Mouse (Mus musculus): ENCODE data around the gene Rtn4r.

Rtn4r gene

DNA sequence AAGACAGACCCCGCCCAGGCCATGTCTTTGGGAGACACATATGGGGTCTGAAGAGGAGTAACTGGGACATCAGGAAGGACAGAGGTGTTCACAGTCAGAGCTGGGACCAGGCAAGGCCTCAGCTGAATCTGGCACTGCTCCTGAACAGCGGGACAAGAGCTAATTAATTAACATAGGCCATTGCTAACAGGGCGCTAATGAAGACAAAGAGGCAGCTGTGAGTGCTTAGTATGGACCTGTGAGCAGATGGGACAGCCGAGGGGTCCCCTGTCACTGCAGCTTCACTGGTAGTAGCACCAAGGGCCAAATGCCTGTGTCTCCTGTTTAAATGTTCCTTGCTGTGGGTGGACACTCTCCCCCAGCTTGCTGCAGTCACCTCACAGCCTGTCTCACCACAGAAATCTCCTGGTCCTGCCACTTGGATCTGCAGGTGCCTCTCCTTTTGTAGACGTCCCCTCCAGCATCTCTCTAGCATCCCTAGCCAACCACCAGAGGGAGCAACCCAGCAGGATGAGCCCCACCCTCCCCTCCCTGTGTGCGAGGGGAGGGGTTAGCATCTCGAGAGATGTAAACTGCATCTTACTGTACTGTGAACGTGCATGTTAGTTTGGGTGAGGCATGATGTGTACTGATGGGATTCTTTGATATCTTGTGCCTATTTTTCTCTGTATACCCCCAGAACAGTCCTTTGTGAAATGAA lies 8.3 kb upstream of the Rtn4r start:
- in situ Hi-C loops (cut with MboI; ENCODE audit: low pct_unique_long_range_greater_than_20kb in 1 of 2, low sequenced_read_pairs in 2 of 2, unreplicated experiment in 1 of 2): loop anchor here in 1 of 2 experiments (5.0 kb wide), 1 partner anchor 93 kb away; no protein-coding TSS in a partner anchor

DNA sequence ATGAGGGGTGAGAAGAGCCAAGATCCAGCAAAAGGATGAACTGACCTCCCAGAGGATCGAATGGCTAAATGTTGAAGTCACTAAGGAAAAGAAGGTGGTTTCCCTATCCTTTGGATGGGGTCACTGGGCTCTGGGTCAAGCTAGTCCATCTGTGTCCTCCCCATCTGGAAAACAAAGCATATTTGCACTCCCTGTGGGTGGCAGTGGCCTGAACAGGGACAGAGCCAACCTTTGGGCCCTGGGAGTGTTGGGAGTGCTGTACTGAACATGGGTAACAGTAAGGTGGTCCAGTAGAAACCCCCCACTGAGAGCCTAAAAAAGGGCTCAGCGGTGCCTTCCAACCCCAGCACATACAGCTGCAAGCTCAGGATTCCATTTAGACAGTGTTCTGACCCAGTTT lies 4.7 kb upstream of the Rtn4r start:
- in situ Hi-C loops (cut with MboI; ENCODE audit: low pct_unique_long_range_greater_than_20kb in 1 of 2, low sequenced_read_pairs in 2 of 2, unreplicated experiment in 1 of 2): no loop called here

DNA sequence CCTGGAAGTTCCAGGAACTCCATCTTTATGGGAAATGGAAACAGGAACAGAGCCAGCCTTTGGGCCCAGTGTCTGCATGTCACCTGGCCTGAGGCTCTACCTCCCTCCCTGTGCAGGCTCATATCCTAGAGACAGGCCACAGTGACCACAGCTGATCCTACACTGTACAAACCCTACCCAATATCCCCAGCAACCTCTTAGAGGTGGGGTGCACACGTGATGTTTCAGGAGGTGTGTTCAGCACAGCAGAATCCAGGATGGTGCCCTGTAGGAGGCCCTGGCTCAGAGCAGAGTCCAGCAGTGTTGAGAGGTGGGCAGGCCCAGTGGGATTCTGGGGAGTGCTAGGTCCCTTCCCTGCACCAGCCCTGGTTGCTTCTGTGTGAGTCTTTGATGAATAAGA lies 4.0 kb upstream of the Rtn4r start:
- in situ Hi-C loops (cut with MboI; ENCODE audit: low pct_unique_long_range_greater_than_20kb in 1 of 2, low sequenced_read_pairs in 2 of 2, unreplicated experiment in 1 of 2): no loop called here

DNA sequence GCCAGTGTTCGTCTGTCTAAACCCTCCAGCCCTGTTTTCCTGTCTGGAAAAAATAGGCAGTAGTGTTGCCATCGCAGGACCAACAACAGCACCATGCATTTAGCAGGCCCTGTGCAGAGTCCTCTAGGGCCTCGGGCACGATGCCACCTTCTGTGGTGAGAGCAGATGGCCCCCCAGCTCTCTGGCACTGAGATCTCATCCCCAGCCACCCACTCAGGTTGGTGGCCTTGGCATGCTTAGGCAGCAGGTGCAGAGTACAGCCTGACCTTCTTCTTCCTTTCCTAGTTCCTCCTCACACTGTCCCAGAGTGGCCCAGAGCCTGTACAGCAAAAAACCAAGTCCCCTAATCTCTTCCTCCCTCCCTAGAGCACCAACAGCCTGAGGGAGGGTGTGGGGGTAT lies 3.4 kb upstream of the Rtn4r start:
- in situ Hi-C loops (cut with MboI; ENCODE audit: low pct_unique_long_range_greater_than_20kb in 1 of 2, low sequenced_read_pairs in 2 of 2, unreplicated experiment in 1 of 2): no loop called here

DNA sequence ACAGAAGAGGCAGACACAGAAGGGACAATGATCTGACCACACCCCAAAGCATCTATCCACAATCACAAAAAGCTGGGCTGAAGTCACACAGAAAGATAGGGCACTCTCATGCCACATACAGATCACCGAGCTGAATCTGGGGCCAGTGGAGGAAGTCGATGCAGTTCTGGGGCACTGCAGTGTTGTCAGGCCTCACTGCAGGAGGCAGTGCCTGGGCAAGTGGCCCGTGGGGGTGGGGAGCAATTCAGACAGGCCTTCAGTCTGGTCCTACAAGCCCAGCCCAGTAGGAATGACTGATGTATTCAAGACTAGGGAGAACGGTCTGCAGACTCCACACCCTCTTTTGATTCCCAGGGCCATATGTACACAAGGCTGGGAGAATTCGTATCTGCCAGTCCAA lies 2.8 kb upstream of the Rtn4r start:
- in situ Hi-C loops (cut with MboI; ENCODE audit: low pct_unique_long_range_greater_than_20kb in 1 of 2, low sequenced_read_pairs in 2 of 2, unreplicated experiment in 1 of 2): no loop called here

DNA sequence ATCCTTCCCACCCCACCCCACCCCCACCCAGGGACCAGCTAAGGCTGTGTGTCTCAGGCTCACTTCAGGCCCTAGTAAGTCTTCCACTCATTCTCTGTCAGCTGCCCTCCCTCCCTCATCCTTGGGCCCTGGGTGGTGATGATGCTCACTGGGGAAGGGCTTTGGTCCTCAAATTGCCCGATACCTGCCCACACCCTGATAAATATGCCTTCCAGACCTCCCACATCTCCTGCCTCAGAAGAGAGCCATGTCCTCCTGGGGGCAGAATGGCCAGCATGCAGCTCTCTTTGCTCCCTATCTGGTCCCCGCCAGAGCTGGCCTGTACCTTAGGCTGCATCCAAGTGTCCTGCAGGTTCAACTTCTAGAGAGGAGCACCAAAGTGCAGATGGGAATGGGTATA lies 2.3 kb upstream of the Rtn4r start:
- in situ Hi-C loops (cut with MboI; ENCODE audit: low pct_unique_long_range_greater_than_20kb in 1 of 2, low sequenced_read_pairs in 2 of 2, unreplicated experiment in 1 of 2): no loop called here

DNA sequence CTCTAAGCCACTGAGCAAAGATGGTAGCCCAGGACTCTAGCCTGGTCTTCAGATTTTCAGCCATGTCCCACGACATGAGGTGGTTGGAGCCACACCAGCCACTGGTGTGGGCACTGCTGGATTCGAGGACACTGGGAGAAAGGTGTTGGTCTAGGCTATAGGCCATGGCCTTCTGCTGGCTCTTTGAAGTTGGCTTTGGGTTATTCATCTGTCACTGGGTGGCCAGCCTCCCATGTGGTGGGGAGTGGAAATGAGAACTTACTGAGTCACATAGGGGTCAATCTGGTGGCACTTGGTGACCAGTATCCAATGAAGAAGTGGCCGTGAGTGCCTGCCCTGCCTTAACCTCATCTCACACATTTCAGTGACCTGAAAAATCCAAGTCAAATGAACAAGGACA lies 1.2 kb upstream of the Rtn4r start:
- in situ Hi-C loops (cut with MboI; ENCODE audit: low pct_unique_long_range_greater_than_20kb in 1 of 2, low sequenced_read_pairs in 2 of 2, unreplicated experiment in 1 of 2): no loop called here

DNA sequence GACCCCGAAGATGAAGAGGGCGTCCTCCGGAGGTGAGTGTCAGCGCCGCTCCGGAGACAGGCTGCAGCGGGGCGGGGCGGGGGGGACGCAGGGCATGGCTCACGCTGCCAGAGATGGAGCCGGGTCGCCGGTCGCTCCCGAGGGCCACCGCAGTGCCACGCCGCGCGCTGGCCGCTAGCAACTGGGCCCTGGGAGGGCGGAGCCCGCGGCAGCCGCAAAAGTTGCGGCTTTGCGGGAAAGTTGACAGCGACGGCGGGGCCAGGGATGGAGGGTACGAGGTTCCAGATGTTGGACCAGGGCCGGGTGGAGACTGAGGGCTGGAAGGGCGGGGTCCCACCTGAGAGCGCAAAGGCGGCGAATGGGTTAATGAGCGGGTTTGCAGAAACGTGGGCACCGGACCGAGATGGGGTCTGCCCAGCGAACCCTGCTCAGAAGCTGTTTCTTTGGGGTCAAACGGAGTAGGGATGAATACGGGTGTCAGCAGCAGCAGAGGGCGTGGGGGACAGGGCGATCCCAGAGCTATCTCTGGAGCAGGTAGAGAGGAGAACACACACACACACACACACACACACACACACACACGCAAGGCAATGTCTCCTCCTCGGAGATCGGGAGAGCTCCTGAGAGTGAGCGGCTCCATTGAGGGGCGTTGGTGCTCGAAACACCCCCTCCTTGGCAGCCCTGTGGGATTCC lies 575 bp downstream of the Rtn4r start:
- in situ Hi-C loops (cut with MboI; ENCODE audit: low pct_unique_long_range_greater_than_20kb in 1 of 2, low sequenced_read_pairs in 2 of 2, unreplicated experiment in 1 of 2): no loop called here

DNA sequence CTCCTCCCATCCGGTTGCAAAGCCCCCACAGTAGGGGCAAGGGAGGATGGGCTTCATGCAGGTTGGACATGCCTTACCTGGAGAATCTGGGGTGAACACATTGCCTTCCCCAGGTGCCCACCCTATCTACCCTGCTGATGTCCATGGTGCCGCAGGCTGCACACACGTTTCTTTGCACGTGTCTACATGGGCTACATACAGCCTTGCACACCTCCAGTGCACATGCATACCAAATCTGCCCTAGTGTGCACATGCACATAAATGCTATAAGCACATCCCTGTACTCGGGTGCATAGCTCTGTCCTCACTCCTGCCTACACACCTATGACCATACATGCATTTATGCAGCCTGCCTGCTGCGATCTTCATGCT lies 1.1 kb downstream of the Rtn4r start:
- in situ Hi-C loops (cut with MboI; ENCODE audit: low pct_unique_long_range_greater_than_20kb in 1 of 2, low sequenced_read_pairs in 2 of 2, unreplicated experiment in 1 of 2): no loop called here

DNA sequence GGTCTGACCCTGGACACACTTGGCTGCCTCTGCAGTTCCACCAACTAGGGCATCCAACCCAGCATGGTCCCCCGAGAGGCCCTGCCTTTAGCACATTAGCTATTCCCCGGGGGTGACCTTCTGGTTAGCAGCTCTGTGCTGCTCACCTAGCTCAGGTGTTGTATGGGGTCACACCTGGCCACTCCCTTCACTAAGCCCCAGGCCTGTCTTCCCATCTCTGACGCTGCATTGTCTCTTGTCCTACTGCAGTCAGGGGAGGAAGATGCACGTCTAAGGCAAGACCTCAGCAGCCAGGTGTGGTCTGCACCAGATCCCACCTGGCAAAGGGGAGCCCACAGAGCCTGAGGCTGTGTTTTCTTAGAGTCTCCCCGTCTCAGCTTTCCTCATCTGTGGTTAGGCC lies 2.0 kb downstream of the Rtn4r start:
- in situ Hi-C loops (cut with MboI; ENCODE audit: low pct_unique_long_range_greater_than_20kb in 1 of 2, low sequenced_read_pairs in 2 of 2, unreplicated experiment in 1 of 2): no loop called here

DNA sequence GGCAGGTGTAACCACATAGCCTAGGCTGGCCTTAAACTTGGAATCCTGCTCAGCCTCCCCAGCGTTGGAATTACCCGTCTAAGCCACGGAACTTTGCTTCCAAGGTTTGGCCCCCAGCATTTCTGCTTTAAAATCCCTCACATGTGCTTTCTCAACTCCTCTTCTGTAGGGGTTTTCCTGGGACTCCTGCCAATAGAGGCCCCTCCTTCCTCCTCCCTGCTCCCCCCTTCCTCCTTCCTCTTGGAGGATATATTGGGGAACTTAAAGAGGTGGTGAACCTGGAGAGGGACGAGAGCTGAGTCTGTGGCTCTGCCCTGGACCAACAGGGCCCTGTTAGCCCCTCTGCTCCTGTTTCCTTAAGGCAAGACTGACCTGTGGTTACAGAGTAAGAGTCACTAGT lies 2.8 kb downstream of the Rtn4r start:
- in situ Hi-C loops (cut with MboI; ENCODE audit: low pct_unique_long_range_greater_than_20kb in 1 of 2, low sequenced_read_pairs in 2 of 2, unreplicated experiment in 1 of 2): no loop called here

DNA sequence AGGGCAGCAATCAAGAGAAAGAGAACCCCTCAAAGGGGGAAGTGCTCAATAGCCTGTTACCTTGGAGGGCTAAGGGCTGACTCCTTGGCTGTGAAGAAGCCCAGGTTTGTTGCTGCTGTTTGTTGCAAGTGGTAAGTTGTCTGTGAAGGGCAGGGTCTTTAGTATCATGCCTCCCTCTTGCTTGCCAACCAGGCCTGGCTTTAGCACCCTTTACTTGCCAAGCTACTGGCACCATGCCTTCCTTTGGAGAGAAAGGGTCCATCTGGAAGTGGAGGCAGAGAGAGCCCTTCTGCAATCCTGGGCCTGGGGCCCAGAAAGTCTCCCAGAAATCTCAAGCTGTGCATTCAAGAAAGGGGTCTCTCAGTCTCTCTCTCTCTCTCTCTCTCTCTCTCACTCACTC lies 3.3 kb downstream of the Rtn4r start:
- in situ Hi-C loops (cut with MboI; ENCODE audit: low pct_unique_long_range_greater_than_20kb in 1 of 2, low sequenced_read_pairs in 2 of 2, unreplicated experiment in 1 of 2): no loop called here

DNA sequence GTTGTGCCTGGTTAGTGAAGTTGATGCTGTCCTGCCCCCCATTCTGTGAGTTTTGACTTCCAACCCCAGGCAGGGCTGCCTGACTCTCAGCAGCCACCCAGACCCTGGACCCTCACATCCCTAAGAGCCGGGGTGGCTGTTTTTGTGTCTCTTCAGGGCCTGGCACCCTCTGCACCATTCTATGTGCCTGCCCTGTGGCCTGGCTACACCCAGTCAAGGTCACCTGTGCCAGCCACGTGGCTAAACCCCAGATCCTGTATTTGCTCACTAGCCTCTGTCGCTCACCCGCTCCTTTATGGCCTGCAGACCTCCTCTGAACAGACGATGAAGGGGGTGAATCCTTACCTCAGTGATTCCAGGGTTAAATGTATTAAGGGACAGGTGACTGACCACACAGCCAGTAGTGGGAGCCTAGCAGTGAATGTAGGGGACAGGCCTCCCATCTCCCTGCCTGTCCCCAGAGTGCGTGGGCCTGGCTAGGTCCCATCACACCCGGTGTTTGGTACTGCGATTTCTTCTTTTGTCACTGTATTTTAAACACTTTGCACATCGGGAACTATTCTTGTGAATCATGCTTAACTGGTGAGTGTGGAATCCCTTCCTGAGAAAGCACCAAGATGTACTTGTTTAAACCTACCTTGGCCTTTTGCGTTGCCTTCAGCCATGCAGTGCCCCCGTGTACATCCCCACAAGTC lies 4.0 kb downstream of the Rtn4r start:
- in situ Hi-C loops (cut with MboI; ENCODE audit: low pct_unique_long_range_greater_than_20kb in 1 of 2, low sequenced_read_pairs in 2 of 2, unreplicated experiment in 1 of 2): no loop called here

DNA sequence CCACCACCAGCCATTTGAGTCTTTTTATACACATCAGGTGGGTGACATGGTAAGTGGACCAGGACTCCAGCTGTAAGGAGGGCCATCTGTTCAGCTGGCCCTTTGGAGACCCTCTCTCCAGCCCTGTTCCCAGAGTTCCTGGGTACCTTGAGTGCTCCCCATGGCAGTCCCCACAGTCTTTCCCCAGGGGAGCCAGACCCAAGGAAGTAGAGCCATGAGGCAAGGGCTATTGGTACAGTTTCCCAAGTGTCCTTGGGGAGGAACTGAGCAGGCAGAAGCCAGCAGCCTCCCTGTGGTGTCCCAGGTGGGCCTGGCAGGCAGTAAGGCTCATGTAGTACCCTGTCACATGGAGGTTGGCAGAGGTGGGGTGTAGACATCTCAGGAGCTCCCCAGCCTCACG lies 4.6 kb downstream of the Rtn4r start:
- in situ Hi-C loops (cut with MboI; ENCODE audit: low pct_unique_long_range_greater_than_20kb in 1 of 2, low sequenced_read_pairs in 2 of 2, unreplicated experiment in 1 of 2): no loop called here

DNA sequence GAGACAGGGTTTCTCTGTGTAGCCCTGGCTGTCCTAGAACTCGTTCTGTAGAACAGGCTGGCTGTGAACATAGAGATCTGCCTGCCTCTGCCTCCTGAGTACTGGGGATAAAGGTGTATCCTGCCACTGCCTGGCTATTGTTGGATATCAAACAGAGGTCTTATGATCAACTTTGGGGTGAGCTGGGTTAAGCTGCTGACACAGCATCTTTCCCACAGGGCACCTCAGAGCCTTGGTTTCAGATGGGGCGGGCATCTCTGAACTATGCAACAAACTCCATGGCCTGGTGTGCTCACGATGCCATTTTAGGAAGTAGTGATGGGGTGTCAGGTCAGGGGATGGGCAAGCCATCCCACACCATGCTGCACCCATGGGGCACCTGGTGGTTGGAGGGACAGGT lies 5.1 kb downstream of the Rtn4r start:
- in situ Hi-C loops (cut with MboI; ENCODE audit: low pct_unique_long_range_greater_than_20kb in 1 of 2, low sequenced_read_pairs in 2 of 2, unreplicated experiment in 1 of 2): no loop called here

DNA sequence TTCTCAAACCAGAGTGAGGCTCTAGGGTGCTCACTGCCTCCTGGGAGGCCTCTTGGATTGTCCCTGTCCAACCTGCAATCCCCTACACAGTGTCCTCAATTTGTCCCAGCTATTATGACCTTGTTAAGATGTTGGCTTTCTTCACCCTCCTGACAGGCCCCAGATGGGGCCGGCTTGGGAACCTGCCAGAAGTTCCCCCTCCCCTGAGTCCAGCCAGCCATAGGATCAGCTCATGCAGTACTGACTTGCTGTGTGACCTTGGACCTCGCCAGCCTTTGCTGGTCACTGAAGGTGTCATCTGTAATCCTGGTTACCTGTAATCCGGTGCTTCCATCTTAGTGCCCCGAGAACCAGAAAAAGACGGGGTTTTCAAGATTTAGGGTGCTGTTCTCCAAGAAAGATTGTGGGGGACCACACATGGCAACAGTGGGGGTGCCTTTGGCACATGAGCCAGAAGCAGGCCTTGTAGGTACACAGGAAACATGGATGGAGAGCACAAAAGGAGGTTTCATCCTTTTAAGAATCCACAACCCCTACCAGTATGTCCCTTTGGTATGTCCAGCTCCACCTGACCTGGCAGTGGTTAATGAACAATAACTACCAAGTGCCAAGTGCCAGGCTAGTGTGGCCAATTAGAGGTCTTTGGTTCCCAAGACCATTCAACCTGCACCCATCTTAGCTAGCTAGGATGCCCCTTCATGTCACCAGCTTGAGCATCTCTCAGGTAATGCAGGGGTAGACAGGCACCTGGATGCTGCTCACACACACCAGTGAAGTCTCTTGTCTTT lies 5.9 kb downstream of the Rtn4r start:
- in situ Hi-C loops (cut with MboI; ENCODE audit: low pct_unique_long_range_greater_than_20kb in 1 of 2, low sequenced_read_pairs in 2 of 2, unreplicated experiment in 1 of 2): no loop called here

DNA sequence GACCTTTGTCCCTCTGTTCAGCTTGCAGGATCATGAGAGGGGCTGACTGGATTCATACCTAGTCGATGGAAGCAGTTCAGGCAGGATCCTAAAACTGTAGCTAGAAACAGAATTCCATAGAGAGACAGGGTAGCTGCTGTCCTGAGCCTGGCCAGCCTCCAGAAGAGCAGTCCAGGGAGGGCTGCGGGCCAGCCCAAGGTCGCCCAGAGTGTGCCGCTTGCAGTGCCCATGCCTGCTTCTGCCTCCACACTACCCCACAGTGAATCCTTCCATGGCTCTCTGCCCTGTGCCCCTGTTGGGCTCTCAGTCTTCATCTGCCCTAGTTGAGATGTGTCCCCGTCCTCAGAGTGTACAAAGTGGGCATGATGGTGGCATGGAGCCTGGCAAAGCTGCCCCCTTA lies 7.8 kb downstream of the Rtn4r start:
- in situ Hi-C loops (cut with MboI; ENCODE audit: low pct_unique_long_range_greater_than_20kb in 1 of 2, low sequenced_read_pairs in 2 of 2, unreplicated experiment in 1 of 2): no loop called here

DNA sequence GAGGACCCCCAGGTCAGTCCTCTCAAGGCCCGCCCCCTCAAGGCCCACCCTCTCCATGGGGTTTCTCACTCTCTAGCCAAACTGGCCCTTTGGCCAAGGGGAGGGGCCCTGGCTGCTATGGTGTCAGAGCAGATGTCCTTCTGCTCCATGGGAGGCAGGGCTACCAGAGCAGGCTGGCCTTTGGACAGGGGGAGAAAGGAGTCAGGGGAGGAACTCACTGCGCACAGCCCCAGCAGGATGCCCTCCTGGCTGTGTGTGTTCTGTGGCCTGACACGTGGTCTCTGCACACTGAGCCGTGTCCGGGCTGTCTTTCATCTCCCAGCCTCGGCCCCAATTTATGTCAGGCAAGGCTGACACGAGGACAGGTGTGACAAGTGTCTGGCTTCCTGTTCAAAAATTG lies 8.6 kb downstream of the Rtn4r start:
- in situ Hi-C loops (cut with MboI; ENCODE audit: low pct_unique_long_range_greater_than_20kb in 1 of 2, low sequenced_read_pairs in 2 of 2, unreplicated experiment in 1 of 2): no loop called here

DNA sequence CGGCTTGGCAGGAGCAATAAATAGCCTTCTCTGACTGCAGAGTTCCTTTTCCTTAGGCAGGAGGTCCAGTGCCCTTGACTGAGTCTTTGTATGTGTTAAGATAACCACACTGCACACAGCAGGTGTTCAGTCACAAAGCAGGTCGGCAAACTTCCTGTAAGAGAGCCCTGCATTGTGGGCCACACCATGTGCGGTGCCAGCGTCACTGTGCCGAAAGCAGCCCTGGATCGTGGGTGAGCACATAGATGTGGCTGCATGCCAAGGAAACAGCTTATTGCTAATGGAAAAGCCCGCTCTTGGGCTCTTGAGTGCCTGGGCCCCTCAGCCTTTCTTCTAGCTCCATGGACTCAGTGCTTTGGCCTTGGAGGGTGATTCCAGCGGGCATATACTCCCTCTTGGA lies 16.8 kb downstream of the Rtn4r start:
- in situ Hi-C loops (cut with MboI; ENCODE audit: low pct_unique_long_range_greater_than_20kb in 1 of 2, low sequenced_read_pairs in 2 of 2, unreplicated experiment in 1 of 2): no loop called here

All from mouse embryonic stem cell (cell line).